Mouse (Mus musculus) small intestine, adult 2 months (tissue): Measurements from ENCODE around the gene Map3k15.

Source experiments
- CTCF ChIP-seq: fragments of 200-500 bp; IDR thresholded peaks from 2 replicates; pipeline ENCODE4 v1.5.1; 2012; ENCODE audit warnings: low read depth, mild to moderate bottlenecking, control low read depth, inconsistent platforms, low read length, moderate library complexity, mixed read lengths; ENCODE audit not compliant: insufficient replicate concordance, insufficient read length; ENCODE audit errors: extremely low read depth
- POLR2A ChIP-seq: fragments of 200-500 bp; IDR thresholded peaks from 2 replicates; pipeline ENCODE4 v1.6.1; 2012; ENCODE audit warnings: low read depth, mild to moderate bottlenecking, control low read depth, inconsistent platforms, low read length, moderate library complexity

DNA sequence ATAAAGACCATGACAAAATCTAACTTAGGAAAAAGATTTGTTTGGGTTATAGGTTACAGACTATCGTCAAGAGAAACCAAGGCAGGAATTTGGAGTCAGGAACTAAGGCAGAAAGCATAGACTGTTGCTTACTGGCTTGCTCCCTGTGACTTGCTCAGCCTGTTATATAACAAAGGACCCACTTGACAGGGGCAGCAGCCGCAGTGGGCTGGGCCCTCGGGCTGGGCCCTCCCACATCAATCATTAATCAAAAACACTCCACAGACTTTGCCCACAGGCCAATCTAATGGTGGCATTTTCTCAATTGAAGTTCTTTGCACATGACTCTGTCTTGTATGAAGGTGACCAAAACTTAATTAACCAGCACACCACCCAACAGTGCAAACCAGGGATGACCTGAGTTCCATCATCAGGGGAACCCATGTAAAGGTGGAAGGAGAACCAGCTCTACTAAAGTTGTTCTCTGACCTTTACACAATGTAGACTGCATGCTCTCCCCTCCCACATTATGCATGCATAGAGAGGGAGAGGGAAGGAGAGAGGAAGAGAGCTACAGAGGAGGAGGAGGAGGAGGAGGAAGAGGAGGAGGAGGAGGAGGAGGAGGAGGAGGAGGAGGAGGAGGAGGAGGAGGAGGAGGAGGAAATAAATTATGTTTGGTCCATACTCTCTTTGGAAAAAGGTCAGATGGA is 17.0 kb upstream of the Map3k15 start:
- TF ChIP-seq POLR2A (no peak), CTCF (no peak)
